Mouse (Mus musculus): Measurements from ENCODE around the gene Fam192a.

DNA sequence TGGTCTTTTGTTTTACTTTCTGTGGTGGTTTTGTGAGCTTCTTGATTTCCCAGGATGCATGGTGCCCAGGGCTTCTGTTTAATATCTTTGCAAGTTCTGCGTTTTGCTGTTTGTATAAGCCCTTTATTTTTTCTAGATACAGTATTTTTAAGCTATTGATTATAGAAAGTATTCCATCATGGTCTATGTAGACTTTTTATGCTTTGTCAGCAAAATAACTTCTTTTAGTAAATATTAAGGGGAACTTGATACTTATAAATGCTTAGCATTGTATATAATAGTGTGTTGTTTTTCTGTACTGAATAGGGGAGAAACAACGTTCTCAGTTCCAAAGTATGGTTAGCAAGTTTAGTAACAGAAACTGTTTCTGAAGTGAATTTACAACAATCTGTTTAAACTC is 2.2 kb upstream of the Fam192a start:
- no peak for TF ChIP-seq CTCF (IDR thresholded peaks at IDR 0.05)
- no peak for TF ChIP-seq EP300 (IDR thresholded peaks at IDR 0.05)

Data from lung, postnatal 0 days (tissue).